Mouse (Mus musculus) erythroblast, adult 5-6 weeks (primary cell): ENCODE data around the gene Epb41l4b. TPM values are rescaled to one million over a fixed set of nuclear protein-coding genes. Genes with fewer than 3 reads are reported as not detected.

Experiments
- ATAC-seq: replicated peaks from 2 replicates; pipeline ENCODE4 v1.8.0; 2016; ENCODE audit warnings: moderate number of reproducible peaks, mild to moderate bottlenecking, moderate TSS enrichment, inconsistent platforms; ENCODE audit not compliant: poor library complexity, low FRiP score, severe bottlenecking
- total RNA-seq, 2 experiments: library from RNA; stranded (forward) in 1 of 2; stranded (reverse) in 1 of 2; fragments of 150-400 nt in 1 of 2; fragments of 200-764, 138-1000 nt in 1 of 2; gene quantifications; 2 replicates each; pipeline versions ENCODE4 v1.2.3 to v1.2.4; 2015 to 2017; ENCODE audit warnings: low replicate concordance in 2 of 2

The Epb41l4b gene
- total RNA-seq, 2 experiments from 2014 or later = 3.9 TPM; not detected in 1

DNA sequence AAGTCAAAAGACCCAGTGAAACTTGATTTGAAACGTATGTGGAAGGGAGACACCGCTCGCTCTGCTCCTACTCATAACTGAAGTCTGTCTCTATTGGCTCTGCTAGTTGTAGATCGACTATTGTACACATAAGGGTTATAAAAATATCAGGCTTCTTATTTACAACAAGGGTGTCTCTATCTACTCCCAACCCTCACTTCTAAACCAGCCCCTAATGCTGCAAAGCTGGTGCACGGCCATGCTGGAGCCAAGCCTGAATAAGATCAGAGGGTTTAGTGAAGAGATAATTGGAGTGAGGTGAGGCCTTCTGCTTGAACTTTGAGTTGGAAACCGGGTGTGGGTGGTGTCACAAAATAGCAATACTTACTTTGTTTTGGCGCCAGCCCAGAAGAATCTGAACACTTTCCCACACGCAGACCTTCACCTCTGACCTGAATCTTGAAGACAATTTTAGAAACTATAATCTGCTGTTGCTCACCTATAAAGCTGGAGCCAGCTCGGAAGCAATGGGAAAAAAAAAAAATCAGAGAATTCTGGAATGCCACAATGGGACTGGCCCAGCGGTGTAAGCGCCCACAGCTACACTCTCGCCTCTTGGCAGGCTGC is 181.8 kb downstream of the Epb41l4b start:
- ATAC-seq = no peak

GRCm38 (mm10) chr4:56957518-56957917 is 185.7 kb downstream of the Epb41l4b start:
- ATAC-seq = no peak

GRCm38 (mm10) chr4:56953235-56953634 is 190.0 kb downstream of the Epb41l4b start:
- ATAC-seq = no peak

- no peak for ATAC-seq
These were observed 191.5 kb downstream of the Epb41l4b start for GRCm38 (mm10) chr4:56951701-56952100.

- ATAC-seq = no peak
These were observed 193.7 kb downstream of the Epb41l4b start for GRCm38 (mm10) chr4:56949494-56949893.

DNA sequence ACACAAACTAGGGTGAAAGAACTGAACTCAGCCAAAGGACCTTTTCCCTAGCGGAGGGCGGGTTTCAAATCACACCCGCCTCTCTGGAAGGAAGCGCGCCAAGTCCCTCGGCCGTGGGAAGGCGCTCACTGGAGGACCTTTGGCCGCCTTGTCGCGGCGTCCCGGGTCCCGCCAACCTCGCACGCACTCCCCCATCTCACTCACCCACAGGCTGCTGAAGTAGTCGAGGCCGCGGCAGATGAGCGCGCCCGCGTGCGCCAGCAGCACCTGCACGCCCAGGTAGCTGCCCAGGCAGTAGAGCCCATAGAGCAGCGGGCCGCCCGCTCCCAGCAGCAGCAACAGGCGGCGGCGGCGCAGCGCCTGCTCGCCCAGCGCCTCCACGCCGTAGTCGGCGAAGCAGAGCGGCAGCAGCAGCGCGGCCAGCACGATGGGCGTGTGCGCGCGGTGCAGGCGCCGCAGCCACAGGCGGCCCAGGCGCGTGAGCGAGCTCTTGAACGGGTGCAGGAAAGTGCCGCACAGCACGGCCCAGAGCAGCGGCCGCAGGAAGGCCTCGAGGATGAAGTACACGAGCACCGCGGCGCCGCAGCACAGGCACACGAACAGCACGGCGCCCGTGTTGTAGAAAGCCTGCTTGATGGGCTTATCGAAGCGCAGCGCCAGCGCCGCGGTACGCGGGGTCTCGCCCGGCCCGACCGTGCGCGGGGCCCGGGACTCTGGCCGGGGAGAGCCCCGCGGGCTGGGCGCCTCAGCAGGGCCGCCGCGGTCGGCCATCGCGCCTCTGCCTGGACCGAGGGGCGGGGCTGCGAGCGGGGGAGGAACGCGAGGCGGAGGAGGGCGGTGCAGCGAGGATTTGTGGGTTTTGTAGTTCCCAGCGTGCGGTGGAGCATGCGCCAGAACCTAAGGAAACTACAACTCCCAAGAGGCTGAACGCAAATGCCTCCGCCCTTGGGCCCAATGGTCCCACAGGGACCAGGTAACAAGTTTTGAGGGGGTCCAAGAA is 196.3 kb downstream of the Epb41l4b start, which contains the start of gene Tmem245:
Gene Tmem245, minus strand, starts transcription at position 797 of the 1,000 bp plus-strand sequence.
- peak; percentile 98 for ATAC-seq

DNA sequence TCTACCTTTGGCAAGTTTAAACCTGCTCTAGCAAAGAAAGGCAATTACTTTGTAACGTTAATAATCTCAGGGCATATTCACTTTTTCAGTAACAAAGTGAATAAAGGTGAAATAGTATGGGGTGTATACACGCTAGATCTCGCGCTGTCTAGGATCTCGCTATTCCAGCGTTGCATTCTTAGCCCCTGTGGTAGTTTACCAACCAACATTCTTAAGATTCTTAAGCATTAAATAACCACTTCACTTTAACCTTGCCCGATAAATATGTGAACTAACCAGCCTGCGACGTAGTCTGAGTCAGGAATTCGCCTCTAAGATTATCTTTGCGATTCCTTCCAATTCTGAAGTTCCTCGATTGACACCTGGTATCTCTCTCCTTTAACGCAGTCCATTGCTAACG is 197.1 kb downstream of the Epb41l4b start:
- no peak for ATAC-seq

DNA sequence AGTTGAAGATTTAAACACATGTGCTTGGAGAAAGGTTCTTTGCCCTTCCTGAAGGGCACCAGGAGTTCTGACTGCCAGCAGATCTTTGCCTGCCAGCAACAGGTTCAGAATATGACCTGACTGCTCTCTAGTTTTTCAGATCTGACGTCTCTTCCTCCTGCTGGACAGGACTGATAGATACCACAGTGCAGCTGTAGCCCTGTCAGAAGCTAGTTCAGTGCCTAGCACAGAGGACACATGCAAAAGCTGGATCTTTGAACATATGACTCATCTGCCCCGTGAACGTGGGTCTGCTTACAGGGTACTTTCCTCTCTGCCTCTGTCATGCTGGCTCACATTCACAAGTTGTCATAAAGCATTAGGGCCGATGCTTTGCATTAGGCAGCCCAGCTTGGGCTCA is 199.0 kb downstream of the Epb41l4b start:
- no peak for ATAC-seq

GRCm38 (mm10) chr4:56943258-56943657 is 200.0 kb downstream of the Epb41l4b start:
- no peak for ATAC-seq

GRCm38 (mm10) chr4:56942567-56942966 is 200.7 kb downstream of the Epb41l4b start:
- no peak for ATAC-seq

Other genes with a start within 250 kb of the Epb41l4b start
- 1.2 and 2.5 TPM in 2 replicates for gene Tmem245, start 196.0 kb downstream of the Epb41l4b start, total RNA-seq (2015; ENCODE audit: low replicate concordance)
- gene Tmem245, start 196.0 kb downstream of the Epb41l4b start, total RNA-seq (2017; ENCODE audit: low replicate concordance) = 1.8 and 2.0 TPM in 2 replicates
- not detected in 2 replicates for gene Frrs1l, start 153.0 kb downstream of the Epb41l4b start, total RNA-seq (2015; ENCODE audit: low replicate concordance)
- gene Frrs1l, start 153.0 kb downstream of the Epb41l4b start, total RNA-seq (2017; ENCODE audit: low replicate concordance) = not detected in 2 replicates
- 0.42 TPM in 1 of 2 replicates, not detected in the other for gene Ptpn3, start 158.4 kb upstream of the Epb41l4b start, total RNA-seq (2015; ENCODE audit: low replicate concordance)
- gene Ptpn3, start 158.4 kb upstream of the Epb41l4b start, total RNA-seq (2017; ENCODE audit: low replicate concordance) = 0.17 TPM in 1 of 2 replicates, not detected in the other